Mouse (Mus musculus): ENCODE data around the gene Otud7a.

- TF ChIP-seq CTCF (IDR thresholded peaks at IDR 0.05; ENCODE audit: borderline replicate concordance, insufficient read depth, low read length): no peak
- no peak for TF ChIP-seq POLR2A (IDR thresholded peaks at IDR 0.05; ENCODE audit: low read depth, low read length)
Observed at GRCm38 (mm10) chr7:63556324-63556723, 111.8 kb downstream of the Otud7a start.
